Mouse (Mus musculus): ENCODE measurements around the gene Awat1. TPM values are rescaled to one million over a fixed set of nuclear protein-coding genes. Genes with fewer than 3 reads are reported as not detected.

Gene Awat1
- not detected in 2 replicates for polyA plus RNA-seq (2012; rRNA removed)

- 100% methylated on average over 1 of the region's 1 CpGs for WGBS
- no peak for TF ChIP-seq CTCF (conservative IDR thresholded peaks at IDR 0.05; ENCODE audit: insufficient read depth, insufficient read length, low read depth, low read length)
- TF ChIP-seq POLR2A (IDR thresholded peaks at IDR 0.05; ENCODE audit: low read depth, low read length): no peak
- no peaks in the 10 kb centered on the region for H3K36me3 ChIP-seq (ENCODE audit: control insufficient read depth, insufficient read depth, low read length)
Measured at GRCm38 (mm10) chrX:100571951-100572350, at the start of gene Awat1. Gene Awat1 (plus strand): TSS chrX:100572251.

GRCm38 (mm10) chrX:100524471-100524870, 47.6 kb upstream of the Awat1 start, which contains the start of gene Dgat2l6:
Gene Dgat2l6 (plus strand): TSS chrX:100524838.
- Histone ChIP-seq H3K4me3 (ENCODE audit: insufficient read depth, low read depth, low read length) (no peak within 1 kb of the TSS), H3K4me1 (ENCODE audit: control insufficient read depth, insufficient read depth, low read length) (no peaks in the 10 kb centered on the region), H3K36me3 (ENCODE audit: control insufficient read depth, insufficient read depth, low read length) (no peaks in the 10 kb centered on the region), H3K27ac (ENCODE audit: insufficient read depth, low read depth, low read length) (no peak within 1 kb of the TSS), H3K27me3 (replicated peaks; ENCODE audit: control insufficient read depth, insufficient read depth, low read length) (no peaks in the 10 kb centered on the region)
- WGBS: 89% methylated on average over 4 of the region's 4 CpGs
- DNase-seq: no peak
- no peak for TF ChIP-seq CTCF (conservative IDR thresholded peaks at IDR 0.05; ENCODE audit: insufficient read depth, insufficient read length, low read depth, low read length)
- no peak for TF ChIP-seq POLR2A (IDR thresholded peaks at IDR 0.05; ENCODE audit: low read depth, low read length)

More at GRCm38 (mm10) chrX:100571951-100572350, at the start of gene Awat1:
- H3K4me1 ChIP-seq (ENCODE audit: control insufficient read depth, insufficient read depth, low read length): no peaks in the 10 kb centered on the region
- H3K27me3 ChIP-seq (replicated peaks; ENCODE audit: control insufficient read depth, insufficient read depth, low read length): no peaks in the 10 kb centered on the region
- no peak within 1 kb of the TSS for H3K27ac ChIP-seq (ENCODE audit: insufficient read depth, low read depth, low read length)
- no peak for DNase-seq
- no peak within 1 kb of the TSS for H3K4me3 ChIP-seq (ENCODE audit: insufficient read depth, low read depth, low read length)

- TF ChIP-seq POLR2A (IDR thresholded peaks at IDR 0.05; ENCODE audit: low read depth, low read length) (no peak), CTCF (conservative IDR thresholded peaks at IDR 0.05; ENCODE audit: insufficient read depth, insufficient read length, low read depth, low read length) (no peak)
Measured at GRCm38 (mm10) chrX:100556026-100556425, 16.0 kb upstream of the Awat1 start.

GRCm38 (mm10) chrX:100565696-100566095, 6.4 kb upstream of the Awat1 start:
- no peak for TF ChIP-seq POLR2A (IDR thresholded peaks at IDR 0.05; ENCODE audit: low read depth, low read length)
- TF ChIP-seq CTCF (conservative IDR thresholded peaks at IDR 0.05; ENCODE audit: insufficient read depth, insufficient read length, low read depth, low read length): no peak
- no peak overlapping the region for H3K27ac ChIP-seq (ENCODE audit: insufficient read depth, low read depth, low read length)
- H3K36me3 ChIP-seq (ENCODE audit: control insufficient read depth, insufficient read depth, low read length): no peaks in the 10 kb centered on the region
- H3K4me3 ChIP-seq (ENCODE audit: insufficient read depth, low read depth, low read length): no peak overlapping the region
- no peak for DNase-seq
- no peaks in the 10 kb centered on the region for H3K4me1 ChIP-seq (ENCODE audit: control insufficient read depth, insufficient read depth, low read length)
- H3K27me3 ChIP-seq (replicated peaks; ENCODE audit: control insufficient read depth, insufficient read depth, low read length): no peaks in the 10 kb centered on the region
- 79% methylated on average over 3 of the region's 3 CpGs for WGBS

More at GRCm38 (mm10) chrX:100556026-100556425, 16.0 kb upstream of the Awat1 start:
- Histone ChIP-seq H3K4me1 (ENCODE audit: control insufficient read depth, insufficient read depth, low read length) (no peaks in the 10 kb centered on the region), H3K4me3 (ENCODE audit: insufficient read depth, low read depth, low read length) (no peak overlapping the region), H3K27ac (ENCODE audit: insufficient read depth, low read depth, low read length) (no peak overlapping the region), H3K27me3 (replicated peaks; ENCODE audit: control insufficient read depth, insufficient read depth, low read length) (no peaks in the 10 kb centered on the region), H3K36me3 (ENCODE audit: control insufficient read depth, insufficient read depth, low read length) (no peaks in the 10 kb centered on the region)
- DNase-seq: no peak
- 82% methylated on average over 3 of the region's 3 CpGs for whole genome bisulfite sequencing

GRCm38 (mm10) chrX:100594791-100595190, 22.7 kb downstream of the Awat1 start, which contains the start of gene P2ry4:
Gene P2ry4 (minus strand): TSS chrX:100594869.
- WGBS: 68% methylated on average over 4 of the region's 4 CpGs
- H3K27ac ChIP-seq (ENCODE audit: insufficient read depth, low read depth, low read length): no peak within 1 kb of the TSS

GRCm38 (mm10) chrX:100597439-100597838, 25.4 kb downstream of the Awat1 start:
- H3K4me3 ChIP-seq (ENCODE audit: insufficient read depth, low read depth, low read length): no peak overlapping the region
- no peaks in the 10 kb centered on the region for H3K4me1 ChIP-seq (ENCODE audit: control insufficient read depth, insufficient read depth, low read length)
- WGBS: 20% methylated on average over 5 of the region's 5 CpGs
- DNase-seq: peak; percentile 59
- no peak overlapping the region for H3K27ac ChIP-seq (ENCODE audit: insufficient read depth, low read depth, low read length)
- TF ChIP-seq POLR2A (IDR thresholded peaks at IDR 0.05; ENCODE audit: low read depth, low read length) (no peak), CTCF (conservative IDR thresholded peaks at IDR 0.05; ENCODE audit: insufficient read depth, insufficient read length, low read depth, low read length) (peak; percentile 71)
- H3K27me3 ChIP-seq (replicated peaks; ENCODE audit: control insufficient read depth, insufficient read depth, low read length): no peaks in the 10 kb centered on the region
- no peaks in the 10 kb centered on the region for H3K36me3 ChIP-seq (ENCODE audit: control insufficient read depth, insufficient read depth, low read length)

More at GRCm38 (mm10) chrX:100594791-100595190, 22.7 kb downstream of the Awat1 start, which contains the start of gene P2ry4:
- DNase-seq: no peak
- no peaks in the 10 kb centered on the region for H3K36me3 ChIP-seq (ENCODE audit: control insufficient read depth, insufficient read depth, low read length)
- no peak for TF ChIP-seq POLR2A (IDR thresholded peaks at IDR 0.05; ENCODE audit: low read depth, low read length)
- no peak for TF ChIP-seq CTCF (conservative IDR thresholded peaks at IDR 0.05; ENCODE audit: insufficient read depth, insufficient read length, low read depth, low read length)
- H3K4me3 ChIP-seq (ENCODE audit: insufficient read depth, low read depth, low read length): no peak within 1 kb of the TSS
- no peaks in the 10 kb centered on the region for H3K27me3 ChIP-seq (replicated peaks; ENCODE audit: control insufficient read depth, insufficient read depth, low read length)
- H3K4me1 ChIP-seq (ENCODE audit: control insufficient read depth, insufficient read depth, low read length): no peaks in the 10 kb centered on the region

- WGBS: 64% methylated on average over 4 of the region's 4 CpGs
Measured at GRCm38 (mm10) chrX:100599755-100600154, 27.7 kb downstream of the Awat1 start.

More at GRCm38 (mm10) chrX:100599755-100600154, 27.7 kb downstream of the Awat1 start:
- Histone ChIP-seq H3K4me3 (ENCODE audit: insufficient read depth, low read depth, low read length) (no peak overlapping the region), H3K27ac (ENCODE audit: insufficient read depth, low read depth, low read length) (no peak overlapping the region), H3K27me3 (replicated peaks; ENCODE audit: control insufficient read depth, insufficient read depth, low read length) (no peaks in the 10 kb centered on the region), H3K4me1 (ENCODE audit: control insufficient read depth, insufficient read depth, low read length) (no peaks in the 10 kb centered on the region), H3K36me3 (ENCODE audit: control insufficient read depth, insufficient read depth, low read length) (no peaks in the 10 kb centered on the region)
- no peak for TF ChIP-seq POLR2A (IDR thresholded peaks at IDR 0.05; ENCODE audit: low read depth, low read length)
- no peak for TF ChIP-seq CTCF (conservative IDR thresholded peaks at IDR 0.05; ENCODE audit: insufficient read depth, insufficient read length, low read depth, low read length)
- no peak for DNase-seq
